Mouse (Mus musculus): Measurements from ENCODE around the gene Dgkd. TPM values are rescaled to one million over a fixed set of nuclear protein-coding genes. Genes with fewer than 3 reads are reported as not detected.
A peak's percentile ranks its signal among the peaks of the same experiment; 100 is the strongest.

Dgkd gene
- polyA plus RNA-seq, 1 experiment from 2014 or later: 9.1 TPM

DNA sequence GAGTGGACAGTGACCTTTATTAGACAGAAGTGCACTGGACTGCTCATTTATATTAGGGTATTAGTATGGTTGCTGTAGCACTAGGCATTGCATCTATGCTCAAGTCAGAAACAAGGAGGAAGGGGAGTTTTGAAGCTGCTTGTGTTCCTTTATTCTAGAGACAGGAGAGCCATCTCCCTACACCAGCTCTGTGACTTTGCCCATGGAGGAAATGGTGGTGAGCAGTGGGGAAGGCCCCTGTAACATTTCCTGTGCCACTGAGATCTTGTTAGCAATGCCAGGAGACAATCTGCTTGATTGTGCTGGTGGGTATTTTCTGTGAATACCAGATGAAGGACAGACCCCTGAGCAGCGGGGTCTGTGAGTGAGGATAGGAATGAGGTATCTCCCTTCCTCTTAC lies 23.0 kb downstream of the Dgkd start:
- Histone ChIP-seq H3K4me1 (ENCODE audit: insufficient read depth) (peaks cover 37% of the 10 kb centered on the region), H3K27ac (ENCODE audit: low read depth) (no peak overlapping the region), H3K27me3 (ENCODE audit: insufficient read depth, low read length) (no peaks in the 10 kb centered on the region), H3K9me3 (ENCODE audit: low read length) (no peaks in the 10 kb centered on the region), H3K4me3 (ENCODE audit: low read depth, low read length) (no peak overlapping the region), H3K4me2 (ENCODE audit: low read depth, low read length) (no peak overlapping the region), H3K36me3 (replicated peaks; ENCODE audit: insufficient read depth, low read length) (no peaks in the 10 kb centered on the region), H3K9ac (replicated peaks) (no peak overlapping the region)
- no peak for DNase-seq
- WGBS (ENCODE audit: insufficient replicate concordance): 52% methylated on average over 1 of the region's 1 CpGs
- no peak for ATAC-seq
- TF ChIP-seq EP300 (IDR thresholded peaks at IDR 0.05; ENCODE audit: low read depth) (no peak), CTCF (IDR thresholded peaks at IDR 0.05; ENCODE audit: low read depth) (no peak)

DNA sequence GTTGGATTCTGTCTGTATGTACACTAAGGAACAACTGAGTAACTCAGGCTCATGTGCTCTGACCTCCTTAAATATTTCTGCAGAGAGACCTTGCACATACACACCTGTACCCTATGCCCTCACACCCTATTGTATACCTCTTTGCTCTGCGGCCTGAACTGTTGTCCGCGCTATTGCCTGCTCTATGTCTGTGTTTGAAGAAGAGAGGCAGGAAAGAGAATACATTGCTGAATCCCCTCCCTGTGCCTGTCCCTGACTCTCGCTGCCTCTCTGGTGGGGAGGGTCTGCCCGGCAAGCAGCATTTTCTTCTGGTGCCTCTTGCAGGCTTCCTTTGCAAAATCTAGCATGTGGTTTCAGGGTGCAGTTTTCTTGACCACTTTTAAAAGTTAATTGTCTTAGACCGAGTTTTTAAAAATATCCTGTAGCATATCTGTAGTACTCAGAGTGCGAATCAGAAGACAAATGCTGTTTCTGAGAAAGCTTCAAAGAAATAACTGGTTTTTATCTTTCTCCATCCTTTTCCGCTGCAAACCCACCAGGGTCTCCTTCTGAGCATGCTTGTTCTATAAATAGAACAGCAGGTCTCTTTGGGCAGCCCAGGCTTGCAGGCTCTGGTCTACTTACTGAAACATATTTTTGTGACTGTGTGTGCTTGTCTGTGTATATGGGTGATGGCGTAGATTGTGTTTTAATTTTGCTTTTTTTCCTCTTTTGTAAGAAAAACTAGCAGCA lies 24.6 kb downstream of the Dgkd start:
- no peaks in the 10 kb centered on the region for H3K9me3 ChIP-seq (ENCODE audit: low read length)
- no peaks in the 10 kb centered on the region for H3K27me3 ChIP-seq (ENCODE audit: insufficient read depth, low read length)
- no peak for DNase-seq
- no peak overlapping the region for H3K4me2 ChIP-seq (ENCODE audit: low read depth, low read length)
- TF ChIP-seq CTCF (IDR thresholded peaks at IDR 0.05; ENCODE audit: low read depth) (no peak), EP300 (IDR thresholded peaks at IDR 0.05; ENCODE audit: low read depth) (0 out of 2 replicates have a peak, but pooled peaks have one; percentile 12)
- no peak overlapping the region for H3K27ac ChIP-seq (ENCODE audit: low read depth)
- H3K4me1 ChIP-seq (ENCODE audit: insufficient read depth): peaks cover 33% of the 10 kb centered on the region
- no peak overlapping the region for H3K4me3 ChIP-seq (ENCODE audit: low read depth, low read length)
- 36% methylated on average over 9 of the region's 9 CpGs for WGBS (ENCODE audit: insufficient replicate concordance)
- peaks cover 8% of the 10 kb centered on the region; the same call in 1 of the 2 replicates for H3K36me3 ChIP-seq (replicated peaks; ENCODE audit: insufficient read depth, low read length)
- ATAC-seq: no peak
- no peak overlapping the region for H3K9ac ChIP-seq (replicated peaks)

DNA sequence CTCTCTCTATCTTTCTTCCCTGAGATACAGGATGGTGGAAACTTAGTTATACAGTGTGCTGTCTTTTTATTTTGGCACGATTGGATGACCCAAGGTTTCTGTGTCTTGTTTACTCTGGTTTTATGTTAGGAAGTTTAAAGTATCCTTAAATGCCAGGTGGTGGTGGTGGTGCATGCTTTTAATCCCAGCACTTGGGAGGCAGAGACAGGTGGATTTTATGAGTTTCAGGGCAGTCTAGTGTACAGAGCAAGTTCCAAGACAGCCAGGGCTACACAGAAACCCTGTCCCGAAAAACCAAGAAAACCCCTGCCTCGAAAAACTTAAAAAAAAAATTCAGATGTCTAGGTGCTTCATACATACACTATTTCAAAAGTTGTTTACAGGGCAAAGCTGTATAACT lies 25.9 kb downstream of the Dgkd start:
- TF ChIP-seq EP300 (IDR thresholded peaks at IDR 0.05; ENCODE audit: low read depth): no peak
- no peak for TF ChIP-seq CTCF (IDR thresholded peaks at IDR 0.05; ENCODE audit: low read depth)
- WGBS (ENCODE audit: insufficient replicate concordance): 68% methylated on average over 3 of the region's 3 CpGs
- Histone ChIP-seq H3K27ac (ENCODE audit: low read depth) (peak overlapping the region; percentile 5; the same call in 1 of the 2 replicates), H3K4me3 (ENCODE audit: low read depth, low read length) (no peak overlapping the region), H3K36me3 (replicated peaks; ENCODE audit: insufficient read depth, low read length) (peaks cover 16% of the 10 kb centered on the region; the same call in 1 of the 2 replicates), H3K27me3 (ENCODE audit: insufficient read depth, low read length) (no peaks in the 10 kb centered on the region), H3K4me2 (ENCODE audit: low read depth, low read length) (no peak overlapping the region), H3K9me3 (ENCODE audit: low read length) (no peaks in the 10 kb centered on the region), H3K4me1 (ENCODE audit: insufficient read depth) (peaks cover 28% of the 10 kb centered on the region), H3K9ac (replicated peaks) (no peak overlapping the region)
- ATAC-seq: no peak
- no peak for DNase-seq

DNA sequence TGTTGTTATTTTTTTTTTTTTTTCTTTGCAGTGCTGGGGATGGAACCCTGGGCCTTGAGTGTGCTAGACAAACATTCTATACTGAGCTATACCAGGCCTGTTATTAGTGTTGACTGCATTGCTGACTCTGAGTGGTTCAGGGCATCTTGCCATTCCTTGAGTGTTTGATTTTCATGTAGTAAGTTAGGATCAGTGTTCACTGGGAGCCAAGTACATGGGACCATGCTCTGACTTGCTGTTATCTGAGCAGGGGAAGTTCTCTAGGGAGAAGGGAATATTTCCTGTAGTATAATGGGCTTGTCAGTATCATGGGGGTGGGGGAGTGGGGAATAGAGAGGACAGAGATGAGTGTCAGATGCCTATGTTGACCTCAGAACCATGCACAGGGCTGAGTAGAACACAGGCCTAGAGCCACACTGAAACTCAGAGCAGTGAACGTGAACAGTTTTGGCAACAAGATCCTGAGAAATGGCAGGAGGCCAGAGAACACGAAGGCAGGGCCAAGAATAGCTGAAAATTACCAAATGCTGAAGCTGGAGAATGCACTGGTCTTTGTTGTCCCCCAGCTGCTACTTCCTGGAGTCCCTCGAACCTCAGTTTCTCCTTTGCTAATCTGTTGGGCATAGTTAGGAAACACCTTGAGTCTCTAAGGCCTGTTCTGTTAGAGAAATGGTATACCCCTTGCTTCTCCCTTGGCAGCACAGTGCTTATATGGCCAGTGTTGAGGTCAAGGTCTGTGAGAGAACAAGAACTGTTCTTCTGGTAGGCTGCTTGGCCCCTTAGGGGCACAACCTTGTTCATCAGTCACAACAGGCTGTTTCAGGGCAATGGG lies 26.6 kb downstream of the Dgkd start:
- WGBS (ENCODE audit: insufficient replicate concordance): 26% methylated on average over 3 of the region's 3 CpGs
- TF ChIP-seq CTCF (IDR thresholded peaks at IDR 0.05; ENCODE audit: low read depth): no peak
- TF ChIP-seq EP300 (IDR thresholded peaks at IDR 0.05; ENCODE audit: low read depth): no peak
- peak; percentile 35; the same call in 1 of the 2 replicates for ATAC-seq
- no peaks in the 10 kb centered on the region for H3K27me3 ChIP-seq (ENCODE audit: insufficient read depth, low read length)
- no peaks in the 10 kb centered on the region for H3K9me3 ChIP-seq (ENCODE audit: low read length)
- H3K4me2 ChIP-seq (ENCODE audit: low read depth, low read length): no peak overlapping the region
- no peak overlapping the region for H3K4me3 ChIP-seq (ENCODE audit: low read depth, low read length)
- H3K9ac ChIP-seq (replicated peaks): no peak overlapping the region
- DNase-seq: peak; percentile 52
- H3K36me3 ChIP-seq (replicated peaks; ENCODE audit: insufficient read depth, low read length): peaks cover 18% of the 10 kb centered on the region
- H3K27ac ChIP-seq (ENCODE audit: low read depth): peak overlapping the region; percentile 20; the same call in 1 of the 2 replicates
- peaks cover 28% of the 10 kb centered on the region for H3K4me1 ChIP-seq (ENCODE audit: insufficient read depth)

DNA sequence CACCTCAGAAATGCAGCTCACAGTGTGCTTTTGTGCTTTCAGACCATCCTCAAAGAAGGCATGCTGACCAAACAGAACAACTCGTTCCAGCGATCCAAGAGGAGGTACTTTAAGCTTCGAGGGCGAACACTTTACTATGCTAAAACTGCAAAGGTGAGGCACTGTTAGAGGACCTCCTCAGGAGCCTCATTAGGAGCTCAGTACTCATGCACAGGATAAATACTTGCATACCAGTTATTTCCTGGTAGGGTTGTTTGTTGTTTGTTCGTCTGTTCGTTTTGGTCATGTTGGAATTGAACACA lies 27.2 kb downstream of the Dgkd start:
- DNase-seq (no peak), ATAC-seq (no peak)
- Histone ChIP-seq H3K9ac (replicated peaks) (no peak overlapping the region), H3K4me3 (ENCODE audit: low read depth, low read length) (no peak overlapping the region), H3K27me3 (ENCODE audit: insufficient read depth, low read length) (no peaks in the 10 kb centered on the region), H3K4me1 (ENCODE audit: insufficient read depth) (peaks cover 28% of the 10 kb centered on the region), H3K36me3 (replicated peaks; ENCODE audit: insufficient read depth, low read length) (peaks cover 20% of the 10 kb centered on the region), H3K4me2 (ENCODE audit: low read depth, low read length) (no peak overlapping the region), H3K9me3 (ENCODE audit: low read length) (no peaks in the 10 kb centered on the region), H3K27ac (ENCODE audit: low read depth) (peak overlapping the region; percentile 20; the same call in 1 of the 2 replicates)
- TF ChIP-seq EP300 (IDR thresholded peaks at IDR 0.05; ENCODE audit: low read depth): no peak
- 76% methylated on average over 6 of the region's 6 CpGs for WGBS (ENCODE audit: insufficient replicate concordance)

DNA sequence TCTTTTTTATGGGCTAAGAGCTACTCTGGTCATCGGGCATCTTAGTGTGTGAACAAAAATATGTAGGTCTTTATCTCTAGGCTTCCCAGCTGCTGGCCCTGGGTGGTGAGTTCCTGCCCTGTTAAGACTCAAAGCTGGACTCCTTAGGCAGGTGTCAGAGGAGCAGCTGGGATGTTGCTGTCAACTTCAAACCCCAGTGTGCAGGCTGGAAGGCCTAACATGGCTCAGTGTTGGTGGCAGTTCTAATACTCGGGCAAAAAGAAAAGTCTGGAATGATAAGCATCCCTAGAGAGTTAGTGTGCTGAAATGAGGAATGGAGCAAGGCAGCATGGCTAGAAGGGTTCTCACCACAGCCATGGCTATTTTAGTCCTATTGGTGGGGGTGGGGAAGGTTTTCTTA lies 27.8 kb downstream of the Dgkd start:
- H3K9me3 ChIP-seq (ENCODE audit: low read length): no peaks in the 10 kb centered on the region
- H3K27ac ChIP-seq (ENCODE audit: low read depth): no peak overlapping the region
- no peak overlapping the region for H3K4me2 ChIP-seq (ENCODE audit: low read depth, low read length)
- peaks cover 24% of the 10 kb centered on the region for H3K36me3 ChIP-seq (replicated peaks; ENCODE audit: insufficient read depth, low read length)
- DNase-seq: no peak
- 60% methylated on average over 2 of the region's 2 CpGs for WGBS (ENCODE audit: insufficient replicate concordance)
- H3K4me1 ChIP-seq (ENCODE audit: insufficient read depth): peaks cover 28% of the 10 kb centered on the region
- ATAC-seq: no peak
- TF ChIP-seq EP300 (IDR thresholded peaks at IDR 0.05; ENCODE audit: low read depth): no peak
- H3K4me3 ChIP-seq (ENCODE audit: low read depth, low read length): no peak overlapping the region
- no peaks in the 10 kb centered on the region for H3K27me3 ChIP-seq (ENCODE audit: insufficient read depth, low read length)
- no peak overlapping the region for H3K9ac ChIP-seq (replicated peaks)

Data from liver, postnatal 0 days (tissue).